Mouse (Mus musculus) heart, adult 18-20 months (tissue): ENCODE measurements around the gene Dscaml1. TPM values are rescaled to one million over a fixed set of nuclear protein-coding genes. Genes with fewer than 3 reads are reported as not detected.

Experiments
- DNase-seq, 2 experiments: peaks; one replicate each; pipeline ENCODE4 v3.0.0; 2021 to 2022; ENCODE audit warnings: mixed read lengths in 1 of 2
- total RNA-seq, 2 experiments: library from RNA; stranded (reverse); gene quantifications; 2 replicates each; pipeline ENCODE4 v1.2.3; 2021

Gene Dscaml1
- total RNA-seq, 2 experiments from 2014 or later: 0.28 TPM; not detected in 1

DNA sequence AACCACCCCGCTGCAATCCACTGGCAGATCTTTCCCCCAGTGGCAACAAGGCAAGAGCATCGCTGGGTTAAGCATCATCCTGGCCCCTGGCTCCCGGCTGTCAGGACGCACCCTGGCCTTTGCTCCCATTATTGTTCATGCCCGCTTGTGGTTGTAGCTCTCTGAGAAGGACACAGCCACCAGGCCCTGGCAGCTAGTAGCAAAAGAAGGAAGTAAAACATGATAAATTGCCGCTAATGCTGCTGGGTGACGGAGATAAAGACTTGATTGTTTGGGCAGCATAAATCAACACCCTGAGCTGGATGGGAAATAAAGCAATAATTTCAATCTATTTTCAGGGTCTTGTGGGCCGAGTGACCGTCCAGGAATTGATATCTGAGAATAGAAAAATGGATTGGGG, 81.1 kb downstream of the Dscaml1 start:
- DNase-seq: peak in 1 of 2 experiments; percentile 27

DNA sequence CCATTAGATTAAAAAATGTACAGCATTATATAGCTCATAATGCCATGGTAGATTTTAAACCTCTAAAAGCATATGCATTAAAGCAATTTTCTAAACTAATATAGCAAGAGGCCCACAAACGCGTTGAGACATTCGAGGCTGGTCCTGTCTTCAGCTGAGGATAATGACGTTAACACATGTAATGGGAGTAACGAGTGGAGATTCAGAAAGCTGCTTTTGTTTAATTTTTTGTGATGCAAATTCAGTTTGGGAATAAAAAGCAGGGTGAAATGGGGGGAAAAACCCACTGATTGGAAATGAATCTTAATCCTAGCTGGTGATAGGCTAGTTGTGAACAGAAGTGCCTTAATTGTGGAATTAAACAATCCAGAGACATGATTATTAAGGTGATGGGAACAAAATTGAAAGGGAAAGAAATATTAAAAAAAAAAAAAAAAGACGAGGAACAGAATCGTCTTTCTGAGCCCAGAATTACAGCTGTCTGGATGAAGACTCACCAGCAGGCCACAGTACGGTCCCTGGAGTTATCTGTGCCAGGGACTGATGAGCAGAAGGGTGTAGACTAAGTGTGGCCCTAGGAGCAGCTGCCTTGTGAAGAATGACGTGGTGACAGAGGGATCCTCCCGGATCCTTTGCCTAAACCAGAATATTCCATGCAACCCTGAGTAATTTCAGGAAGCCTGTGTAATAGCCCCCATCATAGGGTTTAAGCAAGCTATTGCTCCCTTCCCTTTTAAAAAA, 84.5 kb downstream of the Dscaml1 start:
- DNase-seq: no peak

DNA sequence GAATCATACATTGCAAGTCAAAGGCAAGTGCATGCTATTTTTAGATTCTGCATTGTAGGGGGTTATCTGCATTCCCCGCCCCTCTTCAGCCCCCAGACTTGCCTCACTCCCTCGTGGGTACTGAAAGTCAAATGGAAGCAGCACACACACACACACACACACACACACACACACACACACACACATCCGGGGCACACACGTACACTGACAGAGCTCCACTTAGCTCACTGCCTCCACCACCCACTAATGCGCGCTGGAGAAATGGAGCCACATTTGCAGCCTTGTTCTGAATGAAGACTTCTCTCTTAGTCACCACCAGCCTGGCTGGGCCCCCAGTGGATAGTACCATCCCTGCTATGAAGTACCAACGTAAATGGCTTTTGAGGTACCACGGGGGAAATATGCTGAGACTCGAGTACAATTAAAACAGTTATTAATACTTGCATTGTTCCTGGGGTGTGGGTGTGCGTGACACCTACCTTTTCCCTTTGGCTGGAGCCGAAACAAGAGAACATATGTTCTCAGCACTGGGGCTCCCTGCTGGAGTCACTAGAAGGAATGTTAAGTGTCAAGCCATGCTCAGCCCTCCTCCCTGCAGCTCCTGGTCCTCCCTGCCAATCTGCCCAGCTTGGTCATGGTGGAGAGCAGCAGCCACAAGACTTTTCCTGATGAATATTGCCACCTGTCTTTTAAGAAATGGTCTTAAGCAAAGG, 91.7 kb downstream of the Dscaml1 start:
- DNase-seq: no peak

DNA sequence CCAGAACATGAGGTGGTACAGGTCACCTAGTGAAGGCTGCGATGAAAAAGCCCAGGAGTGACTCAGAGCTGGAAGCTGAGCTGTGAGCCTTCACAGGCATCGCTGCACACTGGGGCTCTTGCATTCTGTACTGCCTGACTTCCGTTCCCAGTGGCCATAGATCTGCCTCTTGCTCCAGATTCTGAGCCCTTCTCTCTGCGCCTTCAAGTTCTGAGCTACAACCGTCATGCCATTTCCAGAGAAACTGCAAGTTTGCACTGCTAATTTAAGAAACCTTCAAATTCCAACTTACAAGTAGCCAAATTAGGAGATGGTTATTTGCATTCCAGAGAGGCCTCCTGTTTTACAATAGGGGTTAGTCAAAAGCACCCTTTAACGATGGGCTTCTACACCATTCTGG, 93.4 kb downstream of the Dscaml1 start:
- DNase-seq: no peak

DNA sequence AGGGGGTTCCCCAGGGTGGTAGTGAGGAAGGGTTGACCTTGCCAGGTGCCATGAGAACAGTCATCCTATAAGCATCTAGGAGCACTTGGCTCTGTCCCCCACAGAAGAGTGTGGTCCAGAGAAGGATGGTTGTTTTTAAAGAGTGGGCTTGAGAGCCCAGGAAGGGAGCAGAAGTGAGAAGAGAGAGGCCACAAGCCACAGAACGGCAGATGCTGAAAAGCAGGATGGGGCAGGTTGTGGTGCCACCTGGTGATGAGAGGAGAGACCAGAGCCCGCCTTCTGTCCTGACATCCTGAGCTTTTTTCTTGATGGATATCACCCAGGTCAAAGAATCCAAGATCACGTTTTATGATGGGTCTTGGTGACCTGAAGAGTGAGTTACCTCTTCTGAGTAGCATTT, 96.4 kb downstream of the Dscaml1 start:
- DNase-seq: no peak

DNA sequence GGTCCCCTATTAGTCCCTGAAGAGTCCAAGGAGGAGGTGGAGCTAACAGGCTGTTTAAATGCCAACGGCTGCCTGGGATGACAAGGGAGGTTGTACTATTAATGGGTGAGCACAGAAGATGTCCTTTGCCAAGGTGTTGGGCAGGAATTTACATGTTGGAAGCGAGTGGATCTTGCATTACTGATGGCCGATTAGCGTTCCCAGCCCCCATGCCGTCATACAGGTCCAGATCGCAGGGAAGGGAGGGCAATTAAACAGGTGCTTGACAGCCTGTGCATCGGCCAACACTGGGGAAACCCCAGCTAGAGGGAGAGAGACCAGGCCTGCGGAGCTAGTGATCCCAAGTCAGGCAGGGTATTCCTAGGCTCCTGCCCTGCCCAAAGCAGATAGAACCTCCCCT, 98.1 kb downstream of the Dscaml1 start:
- DNase-seq: no peak

DNA sequence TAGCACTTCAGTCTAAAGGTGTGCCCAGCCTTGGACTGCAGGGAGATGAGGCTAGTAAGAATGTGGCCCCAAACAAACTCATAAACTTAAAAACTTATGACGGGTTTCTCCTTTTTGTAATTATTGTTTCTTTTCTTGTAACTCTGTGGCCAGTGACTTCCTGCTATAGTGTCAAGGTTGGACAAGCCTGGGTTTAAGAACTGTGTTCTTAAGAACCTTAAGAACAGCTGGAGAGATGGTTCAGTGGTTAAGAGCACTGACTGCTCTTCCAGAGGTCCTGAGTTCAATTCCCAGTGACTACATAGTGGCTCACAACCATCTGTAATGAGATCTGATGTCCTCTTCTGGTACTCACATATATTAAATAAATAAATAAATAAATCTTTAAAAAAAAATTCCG, 106.8 kb downstream of the Dscaml1 start:
- DNase-seq: no peak

DNA sequence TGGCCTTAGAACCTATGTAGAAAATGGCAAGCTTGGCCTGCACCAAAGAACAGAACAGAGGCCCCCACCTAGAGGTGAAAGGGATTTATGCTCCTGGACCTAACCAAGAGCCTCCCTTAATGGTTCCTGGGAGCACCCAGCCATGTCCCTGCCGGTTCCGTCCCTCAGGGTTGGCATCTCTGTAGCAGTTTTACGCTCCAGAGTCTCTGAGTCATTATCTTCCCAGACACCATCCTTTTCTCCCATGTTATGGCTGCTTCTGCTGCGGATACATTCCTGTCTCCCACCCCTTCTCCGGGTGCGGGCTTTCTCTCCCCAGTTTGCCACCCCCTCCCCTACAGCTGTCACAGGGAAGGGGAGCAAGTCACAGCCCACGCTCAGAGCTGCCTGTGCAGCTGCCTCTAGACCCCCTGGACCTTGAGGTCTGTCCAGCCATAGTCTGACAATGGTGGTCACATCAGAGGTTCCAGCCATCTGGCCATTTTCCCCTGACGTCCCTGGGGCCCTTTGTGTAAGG, 108.1 kb downstream of the Dscaml1 start:
- DNase-seq: no peak

DNA sequence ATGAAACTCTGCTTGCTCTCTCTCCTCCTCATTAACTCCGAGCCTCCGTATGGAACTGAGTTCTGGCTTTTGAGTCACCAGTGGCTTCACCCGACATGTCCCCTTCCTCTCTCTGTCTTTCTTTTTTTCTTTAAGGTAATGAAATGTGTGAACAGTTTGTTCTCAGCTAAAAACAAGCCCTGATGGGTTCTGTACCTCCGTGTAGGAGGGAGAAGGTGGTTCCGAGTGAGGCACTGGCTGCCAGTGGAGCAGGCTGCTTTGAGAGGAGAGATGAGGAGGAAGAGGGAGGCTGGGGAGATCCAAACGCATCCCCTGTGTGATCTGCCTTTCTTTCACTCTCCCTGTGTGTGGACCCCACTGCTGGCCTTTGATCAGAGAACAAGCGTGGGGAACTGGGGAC, 111.2 kb downstream of the Dscaml1 start:
- DNase-seq: no peak

DNA sequence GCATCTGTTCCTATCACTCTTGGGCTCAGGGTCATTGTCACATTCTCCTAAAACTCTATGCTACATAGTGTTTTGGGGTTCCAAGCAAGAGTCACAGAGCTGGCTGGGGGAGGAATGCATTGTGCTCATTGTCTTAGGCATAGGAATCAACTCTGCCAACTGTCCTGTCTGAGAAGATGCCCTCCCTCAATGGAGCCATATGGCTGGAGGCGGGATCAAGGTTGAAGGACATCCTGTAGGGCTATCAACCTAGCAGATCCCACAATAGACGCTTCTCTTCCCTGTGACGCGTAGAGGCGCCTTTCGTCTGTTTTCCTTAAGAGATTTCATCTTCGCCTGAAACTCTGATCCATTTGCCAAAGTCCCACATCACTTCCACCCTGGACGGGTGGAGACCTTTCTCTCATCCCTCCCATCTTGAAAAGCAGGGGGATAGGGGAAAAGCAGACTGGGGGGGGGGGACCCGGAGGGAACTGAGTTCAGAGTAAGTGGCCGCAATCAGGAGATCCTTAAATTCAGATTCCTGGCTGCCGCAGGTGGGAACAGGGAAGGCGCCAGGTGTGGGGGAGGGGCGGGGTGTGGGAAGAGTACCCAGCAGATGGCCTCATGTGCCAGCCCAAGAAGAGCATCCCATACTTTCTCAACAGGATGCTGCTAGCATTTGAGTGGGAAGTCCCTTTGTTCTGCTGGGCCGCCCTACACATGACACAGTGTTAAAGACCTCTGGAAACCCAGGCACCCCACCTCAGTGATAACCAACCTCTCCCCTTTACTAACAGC, 113.0 kb downstream of the Dscaml1 start:
- DNase-seq: no peak

DNA sequence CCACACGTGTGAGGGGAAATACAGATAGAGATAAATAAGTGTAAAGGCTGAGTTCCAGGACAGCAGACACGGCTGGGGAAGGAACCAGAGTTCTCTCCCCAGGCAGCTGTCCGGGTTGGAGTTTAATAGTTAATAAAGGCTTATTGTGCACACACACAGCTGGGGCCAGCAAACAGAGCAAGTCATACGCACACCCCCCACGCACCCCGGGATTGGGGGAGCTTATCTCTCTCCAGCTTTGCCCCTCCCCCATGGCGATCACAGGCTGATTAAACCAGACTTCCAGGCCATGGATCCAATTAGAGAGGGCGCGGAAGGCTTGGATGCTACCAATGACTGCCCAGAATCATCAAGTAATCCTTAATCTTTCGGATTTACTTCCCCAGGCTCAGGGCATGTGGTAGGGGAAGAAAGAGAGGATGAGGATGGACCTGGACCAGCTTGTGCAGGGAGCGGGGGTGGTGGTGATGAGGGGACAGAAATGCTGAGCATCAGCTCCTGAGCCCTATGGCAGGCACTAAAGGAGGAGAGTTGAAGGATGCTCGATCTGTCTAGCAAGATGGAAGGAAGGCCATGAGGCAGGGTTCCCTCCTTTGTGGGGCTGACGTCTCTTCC, 119.7 kb downstream of the Dscaml1 start:
- no peak for DNase-seq

DNA sequence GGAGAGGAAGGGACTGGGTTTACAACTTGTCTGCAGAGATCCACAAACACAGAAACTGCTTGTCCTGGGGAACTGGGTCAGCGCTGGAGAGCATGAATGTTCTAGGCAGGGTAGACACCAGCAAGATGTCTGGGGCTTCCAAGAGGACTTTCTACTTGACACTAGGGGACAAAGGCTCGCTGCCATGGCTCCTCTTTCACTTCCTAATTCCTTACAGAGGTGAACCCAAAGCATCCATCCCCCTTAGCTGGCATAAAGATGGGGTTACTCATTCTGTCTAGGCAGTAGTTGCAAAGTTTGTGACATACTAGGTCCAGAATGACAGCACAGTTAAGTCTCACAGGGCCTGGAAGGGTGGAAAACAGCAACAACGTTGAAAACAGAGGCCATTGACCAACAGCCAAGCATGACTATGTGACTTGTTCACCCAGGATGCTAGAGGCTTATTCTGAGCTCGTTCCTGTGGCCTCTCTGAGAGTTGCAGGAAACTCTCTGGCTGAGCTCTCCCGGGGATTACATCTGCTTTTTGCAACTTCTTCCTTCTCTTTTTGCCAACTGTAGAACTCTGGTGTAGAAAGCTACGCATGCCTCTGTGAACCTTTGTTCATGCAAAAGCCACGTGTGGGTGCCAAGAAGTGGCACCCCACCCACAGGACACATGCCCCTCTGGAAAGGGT, 120.6 kb downstream of the Dscaml1 start:
- DNase-seq: peak; percentile 11 to 24

DNA sequence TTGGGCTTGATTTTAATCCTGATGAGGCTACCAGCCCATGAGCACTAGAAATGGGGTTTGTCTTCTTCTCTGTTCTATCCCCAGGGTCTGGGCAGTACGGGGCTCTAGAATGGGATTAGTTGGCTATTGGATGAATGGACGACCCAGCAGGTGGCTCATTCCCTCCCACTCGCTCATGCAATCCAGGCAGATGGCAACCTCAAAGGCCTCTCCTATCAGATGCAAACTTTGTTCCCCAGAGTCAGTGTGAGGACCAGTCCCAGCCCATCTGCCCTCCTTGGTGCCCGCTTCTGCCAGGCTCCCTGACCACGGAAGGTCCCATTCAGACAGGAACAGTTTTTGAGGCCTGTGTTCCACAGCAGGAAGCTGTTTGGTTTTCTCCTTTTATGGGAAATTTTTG, 123.4 kb downstream of the Dscaml1 start:
- no peak for DNase-seq

DNA sequence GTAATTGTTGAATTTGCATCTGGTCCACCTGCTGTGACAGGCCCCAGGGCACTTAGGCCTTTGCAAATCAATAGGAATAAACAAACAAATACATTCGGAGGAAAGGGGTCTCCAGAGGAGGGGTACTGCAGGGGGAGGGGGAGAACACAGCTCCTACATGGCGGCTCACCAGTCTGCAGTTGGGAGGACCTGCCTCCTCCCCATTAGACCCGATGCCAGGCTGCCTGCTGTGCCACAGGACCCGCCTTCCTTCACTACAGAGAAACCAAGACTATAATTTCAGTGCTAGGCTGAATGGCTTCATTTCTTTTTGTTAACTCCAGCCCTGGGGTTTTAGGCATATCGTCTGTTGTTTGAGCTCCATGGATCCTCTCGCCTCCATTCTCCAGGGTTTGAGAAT, 123.8 kb downstream of the Dscaml1 start:
- no peak for DNase-seq

DNA sequence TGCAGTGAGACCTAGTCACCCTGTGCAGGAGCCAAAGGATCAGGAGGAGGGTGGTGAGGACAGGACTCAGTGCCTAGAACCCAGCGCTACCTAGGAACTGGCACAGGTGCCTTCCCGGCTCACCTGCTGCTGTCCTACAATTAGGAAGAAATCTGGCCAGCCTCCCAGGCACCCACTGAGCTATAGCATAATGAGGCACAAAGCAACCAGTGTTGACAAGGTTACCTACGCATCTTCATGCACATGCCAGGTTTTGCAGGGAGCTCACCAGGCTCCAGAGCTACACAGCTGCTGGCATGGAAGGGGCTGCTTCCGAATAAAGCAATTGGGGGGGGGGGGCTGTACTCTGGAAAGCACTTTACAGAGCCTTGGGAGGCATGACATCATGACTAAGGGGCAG, 124.2 kb downstream of the Dscaml1 start:
- no peak for DNase-seq

DNA sequence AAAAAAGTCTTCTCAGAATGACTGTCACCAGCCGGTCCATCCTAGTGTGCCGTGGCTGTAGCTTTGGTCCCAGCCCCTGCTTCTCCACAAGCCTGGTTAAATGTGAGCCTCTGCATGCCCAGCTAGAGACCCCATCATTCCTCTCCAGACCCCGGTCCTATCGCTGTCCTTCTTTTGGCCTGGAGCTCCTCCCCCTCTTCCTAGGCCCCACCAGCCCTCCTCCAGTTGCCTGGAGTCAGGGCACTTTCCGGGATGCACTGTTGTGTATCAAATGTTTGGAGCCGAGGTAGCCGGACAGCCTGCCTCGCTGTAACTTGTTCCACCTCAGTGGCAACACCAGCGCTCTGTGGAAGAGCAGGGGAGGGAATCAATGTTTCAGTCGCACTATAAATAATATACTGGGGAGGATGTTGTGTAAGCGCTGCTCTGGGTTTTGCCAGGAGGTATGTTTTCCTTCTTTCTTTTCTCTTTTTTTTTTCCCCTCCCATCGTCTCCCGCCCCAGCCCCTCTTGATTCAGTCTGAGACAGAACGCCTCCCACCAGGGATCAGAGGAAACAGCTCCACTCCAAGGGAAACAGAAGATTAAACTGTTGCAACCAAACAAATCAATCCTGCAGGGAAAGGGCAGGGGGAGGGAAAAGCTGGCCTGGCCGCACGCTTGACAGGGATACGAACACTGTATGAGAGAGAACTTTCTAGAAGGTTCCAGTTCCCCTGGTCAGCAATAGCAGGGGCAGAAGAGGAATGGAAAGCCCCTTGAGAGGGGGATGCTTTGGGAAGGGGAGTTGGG, 128.8 kb downstream of the Dscaml1 start:
- DNase-seq: peak; percentile 39 to 54

DNA sequence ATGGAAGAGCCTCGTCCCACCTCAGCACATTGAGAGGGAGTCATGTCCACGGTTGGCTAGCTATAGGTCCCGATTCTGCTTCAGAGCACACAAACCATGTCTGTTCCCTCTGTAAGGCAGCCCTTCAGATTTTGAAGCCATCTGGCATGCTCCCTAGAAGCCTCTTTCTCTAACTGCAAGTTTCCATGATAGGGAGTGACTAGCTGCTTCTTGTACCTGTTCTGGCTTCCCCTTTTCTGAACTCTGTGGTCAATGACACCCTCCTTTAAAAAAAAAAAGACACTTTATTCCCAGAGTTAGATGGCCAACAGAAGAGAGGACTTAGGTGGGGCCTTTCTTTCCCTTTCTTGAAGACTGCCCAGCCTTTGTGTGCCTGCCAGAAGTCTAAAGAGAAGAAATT, 130.5 kb downstream of the Dscaml1 start:
- no peak for DNase-seq

DNA sequence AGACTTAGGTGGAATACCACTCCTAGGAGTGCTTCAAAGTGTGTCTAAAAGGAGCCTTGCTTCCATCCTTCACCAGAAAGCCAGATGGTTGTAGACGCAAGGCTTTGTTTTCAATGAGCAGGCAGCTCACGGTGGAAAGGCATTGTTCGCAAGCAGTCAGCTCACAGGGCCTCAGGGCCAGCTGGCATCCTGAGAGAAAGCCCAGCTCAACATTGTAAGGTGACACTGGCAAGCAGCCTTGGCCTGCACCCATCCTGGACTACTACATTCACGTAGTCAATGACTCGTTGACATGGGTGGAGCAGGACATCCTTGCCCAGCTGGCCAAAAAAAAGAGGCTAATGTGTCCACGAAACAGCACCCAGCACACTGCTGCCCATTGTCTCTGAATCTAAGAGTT, 134.6 kb downstream of the Dscaml1 start:
- peak; percentile 32 to 67 for DNase-seq

DNA sequence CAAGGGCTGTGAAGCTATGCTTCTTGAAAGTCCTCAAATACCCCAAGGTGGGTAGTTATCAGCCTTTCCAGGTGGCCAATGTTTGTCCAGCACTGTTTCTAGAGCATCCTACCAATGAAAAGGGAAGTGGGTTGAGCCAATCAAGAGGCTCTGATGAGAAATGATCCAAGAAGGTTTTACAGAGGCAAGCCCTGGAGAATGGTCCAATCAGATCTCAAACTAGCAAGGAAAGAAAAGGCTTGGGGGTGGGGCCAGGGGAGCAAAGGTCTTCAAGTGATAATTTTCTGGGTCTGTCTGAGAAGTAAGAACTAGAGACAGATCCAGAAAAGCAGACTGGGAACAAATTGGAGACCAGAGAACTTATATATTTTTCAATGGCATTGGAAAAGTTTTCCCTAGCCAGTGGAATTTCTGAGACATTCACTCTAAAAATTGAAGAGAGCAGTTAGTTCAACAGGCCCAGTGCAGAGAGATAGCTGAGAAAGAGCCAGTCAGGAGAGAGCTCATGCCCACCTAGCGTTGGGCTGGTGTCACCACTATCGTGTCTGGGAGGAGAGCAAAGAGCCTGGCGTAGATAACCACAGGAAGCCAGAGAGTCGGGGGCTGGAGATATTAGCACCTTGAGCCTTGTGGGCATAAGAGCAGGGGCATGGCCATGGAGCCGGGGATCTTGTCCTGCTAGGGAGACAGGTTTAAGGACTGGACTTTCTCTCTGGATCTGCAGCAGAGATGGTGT, 140.6 kb downstream of the Dscaml1 start:
- no peak for DNase-seq

DNA sequence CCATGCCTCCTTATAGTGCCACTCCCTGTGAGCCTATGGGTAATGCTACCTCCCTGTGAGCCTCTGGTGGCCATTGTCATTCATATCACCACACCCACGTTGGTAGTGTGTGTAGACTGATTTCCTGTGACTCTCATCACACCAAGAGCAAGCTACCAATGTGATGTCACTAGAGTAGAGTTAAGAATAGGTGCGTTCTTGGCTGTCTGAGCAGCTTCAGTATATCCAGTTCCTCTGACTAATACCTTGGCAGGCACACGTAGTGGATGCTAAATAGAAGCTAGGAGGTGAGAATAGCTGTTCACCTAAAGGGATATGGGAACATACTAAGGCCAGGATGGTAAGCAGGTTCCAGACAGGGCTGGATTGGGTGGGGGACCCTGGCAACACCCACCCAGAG, 143.3 kb downstream of the Dscaml1 start:
- no peak for DNase-seq
